Mouse (Mus musculus): ENCODE measurements around the gene Eme1.

GRCm38 (mm10) chr11:94687178-94687577 is 33.4 kb upstream of the Eme1 start:
- no peak for TF ChIP-seq POLR2A (IDR thresholded peaks at IDR 0.05; ENCODE audit: borderline replicate concordance, control insufficient read depth, low read depth, low read length)
- TF ChIP-seq CTCF (IDR thresholded peaks at IDR 0.05; ENCODE audit: control insufficient read depth, insufficient read depth, low read length) = no peak
